Mouse (Mus musculus) liver, embryonic 15.5 days (tissue): ENCODE data around the gene Fkrp. TPM values are rescaled to one million over a fixed set of nuclear protein-coding genes. Genes with fewer than 3 reads are reported as not detected.

Experiments used
- ATAC-seq: fragments of 200-750 bp; cut with Nextera tagmentation; 2 replicates; pipeline ENCODE4 v1.8.0; 2017; ENCODE audit warnings: moderate number of reproducible peaks, mild to moderate bottlenecking, moderate library complexity; ENCODE audit not compliant: insufficient read depth
- H3K27ac ChIP-seq: fragments of 300-500 bp; sonication (generic); replicated peaks from 2 replicates; pipeline ENCODE4 v1.5.1; 2015; ENCODE audit warnings: mild to moderate bottlenecking, inconsistent platforms
- H3K27me3 ChIP-seq: fragments of 300-500 bp; sonication (generic); 2 replicates; pipeline ENCODE4 v1.6.1; 2015; ENCODE audit warnings: mild to moderate bottlenecking, inconsistent platforms
- H3K36me3 ChIP-seq: fragments of 300-500 bp; sonication (generic); replicated peaks from 2 replicates; pipeline ENCODE4 v1.6.1; 2015; ENCODE audit warnings: moderate library complexity, mild to moderate bottlenecking, inconsistent platforms
- H3K4me1 ChIP-seq: fragments of 300-500 bp; sonication (generic); replicated peaks from 2 replicates; pipeline ENCODE4 v1.6.1; 2015; ENCODE audit warnings: inconsistent platforms
- H3K4me2 ChIP-seq: fragments of 300-500 bp; sonication (generic); 2 replicates; pipeline ENCODE4 v1.6.1; 2015; ENCODE audit warnings: moderate library complexity, mild to moderate bottlenecking, inconsistent platforms
- H3K4me3 ChIP-seq: fragments of 300-500 bp; sonication (generic); replicated peaks from 2 replicates; pipeline ENCODE4 v1.5.1; 2015; ENCODE audit warnings: mild to moderate bottlenecking, inconsistent platforms
- H3K9ac ChIP-seq: fragments of 300-500 bp; sonication (generic); 2 replicates; pipeline ENCODE4 v1.6.1; 2015; ENCODE audit warnings: moderate library complexity, mild to moderate bottlenecking, inconsistent platforms
- H3K9me3 ChIP-seq: fragments of 300-500 bp; sonication (generic); replicated peaks from 2 replicates; pipeline ENCODE4 v1.6.1; 2016; ENCODE audit warnings: inconsistent platforms
- WGBS: fragments of 180-500 bp; shearing (Covaris S2); methylation state at CpG from one replicate; pipeline ENCODE4 v1.1.7; 2015; ENCODE audit warnings: mixed read lengths; ENCODE audit not compliant: insufficient replicate concordance; 5-methylcytosine and 5-hydroxymethylcytosine counted together
- polyA plus RNA-seq: library from polyadenylated mRNA; unstranded; fragments of >200 nt; fragmentation: Nextera tagmentation; extraction: Ambion mirVana; gene quantifications from 2 replicates; pipeline ENCODE4 v1.2.1, GENCODE M21; 2015

Gene Fkrp
- polyA plus RNA-seq, 1 experiment from 2014 or later, result 8.2 TPM

GRCm38 (mm10) chr7:16766443-16766842, 50.1 kb downstream of the Fkrp start:
- 50% methylated on average over 2 of the region's 2 CpGs for WGBS
- no peak for ATAC-seq
- no peak overlapping the region for H3K9ac ChIP-seq
- no peaks in the 10 kb centered on the region for H3K9me3 ChIP-seq
- no peak overlapping the region for H3K4me3 ChIP-seq
- no peak overlapping the region for H3K4me2 ChIP-seq
- H3K4me1 ChIP-seq, result no peaks in the 10 kb centered on the region
- H3K36me3 ChIP-seq, result no peaks in the 10 kb centered on the region
- peaks cover 4% of the 10 kb centered on the region for H3K27me3 ChIP-seq
- no peak overlapping the region for H3K27ac ChIP-seq

GRCm38 (mm10) chr7:16763463-16764218, 52.9 kb downstream of the Fkrp start:
- Histone ChIP-seq H3K27me3 (peaks cover 9% of the 10 kb centered on the region), H3K4me1 (no peaks in the 10 kb centered on the region), H3K9me3 (no peaks in the 10 kb centered on the region), H3K9ac (no peak overlapping the region), H3K4me3 (no peak overlapping the region), H3K36me3 (no peaks in the 10 kb centered on the region), H3K4me2 (no peak overlapping the region), H3K27ac (no peak overlapping the region)
- WGBS, result 67% methylated on average over 7 of the region's 7 CpGs
- ATAC-seq, result no peak

DNA sequence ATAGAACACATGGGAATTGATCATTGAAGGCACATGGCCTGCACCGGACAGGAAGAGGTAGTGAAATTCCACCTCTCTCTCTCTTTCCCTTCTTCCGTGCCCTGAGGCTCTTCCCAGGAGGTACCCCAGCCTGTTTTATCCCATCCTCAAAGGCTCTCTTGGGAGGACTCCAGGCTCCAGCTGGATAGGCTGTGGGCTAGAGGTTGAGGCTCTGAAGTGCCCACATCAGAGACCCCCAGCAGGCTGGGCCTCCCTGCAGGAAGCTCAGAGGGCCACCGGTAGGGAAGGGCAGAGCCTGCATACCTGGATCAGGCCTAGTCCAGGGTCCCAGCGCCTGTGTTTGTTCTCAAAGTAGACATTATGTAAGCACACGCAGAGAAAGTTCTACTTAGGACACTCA, 54.9 kb downstream of the Fkrp start:
- H3K27ac ChIP-seq, result no peak overlapping the region
- no peak for ATAC-seq
- no peak overlapping the region for H3K4me3 ChIP-seq
- H3K4me2 ChIP-seq, result no peak overlapping the region
- H3K9me3 ChIP-seq, result no peaks in the 10 kb centered on the region
- peaks cover 9% of the 10 kb centered on the region for H3K27me3 ChIP-seq
- no peaks in the 10 kb centered on the region for H3K4me1 ChIP-seq
- 56% methylated on average over 5 of the region's 5 CpGs for WGBS
- no peaks in the 10 kb centered on the region for H3K36me3 ChIP-seq
- no peak overlapping the region for H3K9ac ChIP-seq

GRCm38 (mm10) chr7:16761005-16761481, 55.5 kb downstream of the Fkrp start:
- no peak for ATAC-seq
- no peak overlapping the region for H3K27ac ChIP-seq

DNA sequence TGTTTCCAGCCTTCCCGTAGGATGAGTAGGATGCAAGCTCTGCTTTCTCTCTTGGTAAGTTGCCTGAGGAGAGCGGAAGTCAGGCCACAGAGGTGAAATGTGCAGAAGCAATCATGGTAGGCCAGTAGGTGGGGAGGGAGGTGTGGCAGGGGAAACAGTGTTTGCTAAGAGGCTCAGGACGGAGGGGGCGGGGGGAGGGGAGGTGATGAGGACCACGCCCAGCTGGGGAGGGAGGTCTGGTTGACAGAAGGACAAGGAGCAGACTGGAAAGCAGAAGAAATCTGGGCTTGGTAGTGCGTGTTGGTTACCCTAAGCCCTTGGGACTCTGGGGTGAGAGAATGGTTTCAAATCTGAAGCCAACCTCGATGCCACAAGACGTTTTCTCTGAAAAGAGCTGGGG, 56.2 kb downstream of the Fkrp start:
- Histone ChIP-seq H3K9ac (no peak overlapping the region), H3K4me1 (peaks cover 6% of the 10 kb centered on the region), H3K4me3 (no peak overlapping the region), H3K27me3 (peaks cover 14% of the 10 kb centered on the region), H3K27ac (no peak overlapping the region), H3K36me3 (no peaks in the 10 kb centered on the region), H3K4me2 (no peak overlapping the region), H3K9me3 (no peaks in the 10 kb centered on the region)
- ATAC-seq, result 0 out of 2 replicates have a peak, but pooled peaks have one; percentile 31
- WGBS, result 13% methylated on average over 8 of the region's 8 CpGs

More at GRCm38 (mm10) chr7:16761005-16761481, 55.5 kb downstream of the Fkrp start:
- Histone ChIP-seq H3K4me1 (no peaks in the 10 kb centered on the region), H3K36me3 (no peaks in the 10 kb centered on the region), H3K9ac (no peak overlapping the region), H3K4me3 (no peak overlapping the region), H3K4me2 (no peak overlapping the region), H3K27me3 (peaks cover 9% of the 10 kb centered on the region), H3K9me3 (no peaks in the 10 kb centered on the region)
- WGBS, result 50% methylated on average over 10 of the region's 10 CpGs

Other genes with a start within 250 kb of the Fkrp start
- gene Arhgap35, start 201.7 kb downstream of the Fkrp start, polyA plus RNA-seq, result 2.4 and 2.7 TPM in 2 replicates
- not detected in 2 replicates for gene Ceacam15, start 141.0 kb downstream of the Fkrp start, polyA plus RNA-seq
- not detected in 2 replicates for gene Ceacam9, start 94.8 kb downstream of the Fkrp start, polyA plus RNA-seq
- gene Ap2s1, start 78.3 kb downstream of the Fkrp start, polyA plus RNA-seq, result 162 and 176 TPM in 2 replicates
- 120 and 144 TPM in 2 replicates for gene Slc1a5, start 35.4 kb downstream of the Fkrp start, polyA plus RNA-seq
- 30.9 and 37.8 TPM in 2 replicates for gene Strn4, start 843 bp downstream of the Fkrp start, polyA plus RNA-seq
- gene Prkd2, start 26.2 kb upstream of the Fkrp start, polyA plus RNA-seq, result 3.2 and 3.8 TPM in 2 replicates
- gene Dact3, start 58.6 kb upstream of the Fkrp start, polyA plus RNA-seq, result 0.14 and 0.17 TPM in 2 replicates
- 0.13 TPM in 2 replicates for gene Gng8, start 75.1 kb upstream of the Fkrp start, polyA plus RNA-seq
- gene Ptgir, start 89.8 kb upstream of the Fkrp start, polyA plus RNA-seq, result 1.2 TPM in 2 replicates
- gene Calm3, start 107.4 kb upstream of the Fkrp start, polyA plus RNA-seq, result 79.0 and 83.9 TPM in 2 replicates
- gene Pnmal2, start 128.0 kb upstream of the Fkrp start, polyA plus RNA-seq, result 0.44 and 0.60 TPM in 2 replicates
- gene Pnmal1, start 142.9 kb upstream of the Fkrp start, polyA plus RNA-seq, result 0.05 TPM in 1 of 2 replicates, not detected in the other
- 0.06 TPM in 1 of 2 replicates, not detected in the other for gene Gm42372, start 166.4 kb upstream of the Fkrp start, polyA plus RNA-seq
- gene Ccdc8, start 176.0 kb upstream of the Fkrp start, polyA plus RNA-seq, result 3.7 and 3.9 TPM in 2 replicates
- gene Ppp5c, start 211.2 kb upstream of the Fkrp start, polyA plus RNA-seq, result 43.2 and 45.3 TPM in 2 replicates
- 31.4 and 37.5 TPM in 2 replicates for gene Hif3a, start 245.7 kb upstream of the Fkrp start, polyA plus RNA-seq